Mouse (Mus musculus): ENCODE results near the gene Fhl3. TPM values are rescaled to one million over a fixed set of nuclear protein-coding genes. Genes with fewer than 3 reads are reported as not detected.

Gene Fhl3
- polyA plus RNA-seq, 1 experiment from 2014 or later, result 15.4 TPM

- under 1% methylated on average over 74 of the region's 75 CpGs for WGBS
- Histone ChIP-seq H3K4me3 (peak overlapping the region; percentile 72), H3K4me2 (peak overlapping the region; percentile 91), H3K9me3 (no peaks in the 10 kb centered on the region), H3K4me1 (peaks cover 14% of the 10 kb centered on the region), H3K27ac (peak overlapping the region; percentile 28; the same call in 1 of the 2 replicates), H3K9ac (peak overlapping the region; percentile 62), H3K27me3 (no peaks in the 10 kb centered on the region), H3K36me3 (peaks cover 21% of the 10 kb centered on the region)
- ATAC-seq (ENCODE audit: insufficient number of reproducible peaks, low FRiP score, low TSS enrichment, low read depth), result peak; percentile 96
Measured at GRCm38 (mm10) chr4:124751300-124752250, 51.1 kb downstream of the Fhl3 start.

GRCm38 (mm10) chr4:124752281-124753199 is 52.0 kb downstream of the Fhl3 start:
- Histone ChIP-seq H3K27ac (0 out of 2 replicates have a peak overlapping the region, but pooled peaks have one; percentile 28), H3K4me3 (peak overlapping the region; percentile 72), H3K4me2 (peak overlapping the region; percentile 91), H3K4me1 (peaks cover 14% of the 10 kb centered on the region), H3K9me3 (no peaks in the 10 kb centered on the region), H3K27me3 (no peaks in the 10 kb centered on the region), H3K9ac (peak overlapping the region; percentile 62; the same call in 1 of the 2 replicates), H3K36me3 (peaks cover 18% of the 10 kb centered on the region)
- no peak for ATAC-seq (ENCODE audit: insufficient number of reproducible peaks, low FRiP score, low TSS enrichment, low read depth)
- 20% methylated on average over 15 of the region's 15 CpGs for WGBS

- no peak overlapping the region for H3K27ac ChIP-seq
- H3K4me2 ChIP-seq, result no peak overlapping the region
- H3K9ac ChIP-seq, result no peak overlapping the region
- no peak overlapping the region for H3K4me3 ChIP-seq
- ATAC-seq (ENCODE audit: insufficient number of reproducible peaks, low FRiP score, low TSS enrichment, low read depth), result no peak
- H3K9me3 ChIP-seq, result no peaks in the 10 kb centered on the region
- H3K4me1 ChIP-seq, result peaks cover 22% of the 10 kb centered on the region
- WGBS, result 69% methylated on average over 7 of the region's 7 CpGs
- H3K27me3 ChIP-seq, result no peaks in the 10 kb centered on the region
- H3K36me3 ChIP-seq, result 0 out of 2 replicates have a peak, but pooled peaks cover 3% of the 10 kb centered on the region
Measured at GRCm38 (mm10) chr4:124755526-124755925, 55.0 kb downstream of the Fhl3 start.

MicroRNAs within 50 kb of the gene (microRNA counts, 519-probe panel; counts per million panel counts)
- microRNA mmu-miR-697 (not detected), microRNA mmu-miR-698 (1,678 counts per million, percentile 24 among the panel's probes with 10 or more counts)

Small RNA genes lying within 50 kb of the gene (microRNA-seq; reads per million reads assigned to microRNA genes)
- not detected for gene Gm24721
- gene Mir697, result not detected
- not detected for gene Mir698

Other genes starting within 250 kb of the Fhl3 start
- not detected in 2 replicates for gene 3100002H09Rik, start 89.9 kb upstream of the Fhl3 start, polyA plus RNA-seq (2015; fragmentation: Nextera tagmentation; extraction: Ambion mirVana)
- 1.1 and 1.7 TPM in 2 replicates for gene Pou3f1, start 43.9 kb upstream of the Fhl3 start, polyA plus RNA-seq (2015; fragmentation: Nextera tagmentation; extraction: Ambion mirVana)
- gene Utp11, start 7.1 kb upstream of the Fhl3 start, polyA plus RNA-seq (2015; fragmentation: Nextera tagmentation; extraction: Ambion mirVana), result 74.7 and 79.4 TPM in 2 replicates
- 131 and 134 TPM in 2 replicates for gene Sf3a3, start 14.1 kb downstream of the Fhl3 start, polyA plus RNA-seq (2015; fragmentation: Nextera tagmentation; extraction: Ambion mirVana)
- gene Inpp5b, start 41.1 kb downstream of the Fhl3 start, polyA plus RNA-seq (2015; fragmentation: Nextera tagmentation; extraction: Ambion mirVana), result 31.0 and 33.5 TPM in 2 replicates
- 10.7 and 12.4 TPM in 2 replicates for gene Mtf1, start 101.4 kb downstream of the Fhl3 start, polyA plus RNA-seq (2015; fragmentation: Nextera tagmentation; extraction: Ambion mirVana)
- 32.1 and 40.1 TPM in 2 replicates for gene Yrdc, start 150.0 kb downstream of the Fhl3 start, polyA plus RNA-seq (2015; fragmentation: Nextera tagmentation; extraction: Ambion mirVana)
- gene 1110065P20Rik, start 150.5 kb downstream of the Fhl3 start, polyA plus RNA-seq (2015; fragmentation: Nextera tagmentation; extraction: Ambion mirVana), result 51.9 and 55.7 TPM in 2 replicates
- 0.25 and 0.52 TPM in 2 replicates for gene Maneal, start 161.5 kb downstream of the Fhl3 start, polyA plus RNA-seq (2015; fragmentation: Nextera tagmentation; extraction: Ambion mirVana)
- 0.05 and 0.08 TPM in 2 replicates for gene Epha10, start 180.2 kb downstream of the Fhl3 start, polyA plus RNA-seq (2015; fragmentation: Nextera tagmentation; extraction: Ambion mirVana)
- 13.8 and 16.6 TPM in 2 replicates for gene 9930104L06Rik, start 236.3 kb downstream of the Fhl3 start, polyA plus RNA-seq (2015; fragmentation: Nextera tagmentation; extraction: Ambion mirVana)
- 95.9 and 97.8 TPM in 2 replicates for gene Cdca8, start 238.6 kb downstream of the Fhl3 start, polyA plus RNA-seq (2015; fragmentation: Nextera tagmentation; extraction: Ambion mirVana)